Mouse (Mus musculus) embryonic facial prominence, embryonic 14.5 days (tissue): ENCODE measurements at regions not wholly inside any gene's neighbourhood (a gene's known extent, or its start where the extent isn't known, plus 50 kb on each side); places are given as distances from the start of the nearest gene placed in this dataset.

Experiments
- ATAC-seq: fragments of 200-750 bp; cut with Nextera tagmentation; 2 replicates; pipeline ENCODE4 v1.8.0; 2017; ENCODE audit warnings: low read depth, moderate number of reproducible peaks, moderate TSS enrichment
- DNase-seq: peaks from one replicate; pipeline ENCODE4 v3.0.0-alpha.2; 2015; ENCODE audit warnings: low spot score
- H3K27ac ChIP-seq: fragments of 300-500 bp; sonication (generic); replicated peaks from 2 replicates; pipeline ENCODE4 v1.5.1; 2014; ENCODE audit warnings: low read depth, mild to moderate bottlenecking, low read length, moderate library complexity
- H3K27me3 ChIP-seq: fragments of 300-500 bp; sonication (generic); replicated peaks from 2 replicates; pipeline ENCODE4 v1.6.1; 2014; ENCODE audit warnings: low read length; ENCODE audit not compliant: control insufficient read depth, insufficient read depth
- H3K36me3 ChIP-seq: fragments of 300-500 bp; sonication (generic); 2 replicates; pipeline ENCODE4 v1.6.1; 2014; ENCODE audit warnings: low read length, mixed read lengths; ENCODE audit not compliant: control insufficient read depth, insufficient read depth
- H3K4me1 ChIP-seq: fragments of 300-500 bp; sonication (generic); 2 replicates; pipeline ENCODE4 v1.6.1; 2014; ENCODE audit warnings: antibody characterized with exemption, low read length; ENCODE audit not compliant: control insufficient read depth, insufficient read depth
- H3K4me2 ChIP-seq: fragments of 300-500 bp; sonication (generic); 2 replicates; pipeline ENCODE4 v1.6.1; 2014; ENCODE audit warnings: low read depth, mild to moderate bottlenecking, low read length, moderate library complexity, mixed read lengths
- H3K4me3 ChIP-seq: fragments of 300-500 bp; sonication (generic); 2 replicates; pipeline ENCODE4 v1.5.1; 2014; ENCODE audit warnings: low read depth, mild to moderate bottlenecking, low read length
- H3K9ac ChIP-seq: fragments of 300-500 bp; sonication (generic); 2 replicates; pipeline ENCODE4 v1.6.1; 2014; ENCODE audit warnings: low read depth, mild to moderate bottlenecking, low read length, moderate library complexity, mixed read lengths
- H3K9me3 ChIP-seq: fragments of 300-500 bp; sonication (generic); 2 replicates; pipeline ENCODE4 v1.6.1; 2016; ENCODE audit warnings: low read length; ENCODE audit not compliant: control insufficient read depth
- WGBS: fragments of 180-500 bp; shearing (Covaris S2); extraction: QIAGEN DNeasy Blood & Tissue Kit; methylation state at CpG from one replicate; pipeline ENCODE4 v1.1.7; 2014; 5-methylcytosine and 5-hydroxymethylcytosine counted together

DNA sequence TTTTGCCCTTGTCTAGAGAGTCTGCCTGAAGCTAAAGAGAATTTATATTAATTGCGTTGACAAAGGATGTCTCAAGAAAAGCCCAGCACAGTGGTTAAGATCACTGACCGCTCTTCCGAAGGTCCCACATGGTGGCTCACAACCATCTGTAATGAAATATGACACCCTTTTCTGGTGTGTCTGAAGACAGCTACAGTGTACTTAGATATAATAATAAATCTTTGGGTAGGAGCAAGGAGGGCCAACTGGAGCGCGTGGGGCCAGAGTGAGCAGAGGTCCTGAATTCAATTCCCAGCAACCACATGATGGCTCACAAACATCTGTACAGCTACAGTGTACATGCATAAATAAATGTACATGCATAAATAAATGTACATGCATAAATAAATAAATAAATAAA is 176.1 kb downstream of the Rab11fip4 start:
- ATAC-seq (no peak), DNase-seq (no peak)
- Histone ChIP-seq H3K27me3 (no peaks in the 10 kb centered on the region), H3K27ac (no peak overlapping the region), H3K4me1 (peaks cover 3% of the 10 kb centered on the region; the same call in 1 of the 2 replicates), H3K4me2 (no peak overlapping the region), H3K9ac (no peak overlapping the region), H3K36me3 (no peaks in the 10 kb centered on the region), H3K4me3 (no peak overlapping the region), H3K9me3 (0 out of 2 replicates have a peak, but pooled peaks cover 5% of the 10 kb centered on the region)
- 84% methylated on average over 5 of the region's 5 CpGs for WGBS

DNA sequence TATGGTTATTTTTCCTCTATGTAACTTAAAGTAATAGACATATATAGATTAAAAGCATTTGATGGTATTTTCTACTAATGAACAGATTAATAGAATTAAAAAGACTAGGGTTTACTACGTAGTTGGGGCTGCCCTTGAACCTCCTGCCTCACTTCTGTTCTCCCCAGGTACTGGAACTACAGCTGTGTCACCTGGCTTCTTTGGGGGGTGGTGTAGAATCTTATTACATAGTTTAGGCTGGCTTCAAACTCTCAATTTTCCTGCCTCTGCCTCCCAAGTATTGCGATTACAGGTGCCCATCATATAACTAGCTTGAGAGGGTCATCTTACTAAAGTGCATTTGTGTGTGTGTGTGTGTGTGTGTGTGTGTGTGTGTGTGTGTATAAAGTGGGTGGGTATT is 175.0 kb downstream of the Rab11fip4 start:
- no peak overlapping the region for H3K9ac ChIP-seq
- H3K36me3 ChIP-seq, result no peaks in the 10 kb centered on the region
- no peak for DNase-seq
- WGBS, result 89% methylated on average over 2 of the region's 2 CpGs
- H3K4me1 ChIP-seq, result peaks cover 6% of the 10 kb centered on the region; the same call in 1 of the 2 replicates
- no peak overlapping the region for H3K27ac ChIP-seq
- no peaks in the 10 kb centered on the region for H3K27me3 ChIP-seq
- H3K9me3 ChIP-seq, result 0 out of 2 replicates have a peak, but pooled peaks cover 5% of the 10 kb centered on the region
- no peak for ATAC-seq
- H3K4me2 ChIP-seq, result no peak overlapping the region
- H3K4me3 ChIP-seq, result no peak overlapping the region

DNA sequence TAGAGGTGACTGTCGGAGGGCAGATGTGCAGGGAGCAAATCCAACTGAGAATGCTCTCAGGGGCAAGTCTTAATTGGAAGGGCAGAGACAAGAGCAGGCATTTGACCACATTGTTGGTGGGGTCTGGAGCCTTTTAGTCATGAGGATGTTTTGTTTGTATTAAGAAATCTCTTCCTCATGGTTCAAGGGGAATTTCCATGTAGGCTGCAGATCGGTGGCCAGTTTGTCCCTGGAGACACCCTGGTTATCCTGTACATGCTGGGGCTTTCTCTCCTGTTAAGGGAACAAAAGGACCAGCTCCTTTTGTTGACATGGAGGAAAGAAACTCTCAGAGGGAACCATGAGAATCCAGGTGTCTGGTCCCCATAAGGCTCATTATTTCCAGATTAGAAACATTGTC is 174.4 kb downstream of the Rab11fip4 start:
- Histone ChIP-seq H3K9ac (no peak overlapping the region), H3K4me2 (no peak overlapping the region), H3K4me3 (no peak overlapping the region), H3K9me3 (0 out of 2 replicates have a peak, but pooled peaks cover 5% of the 10 kb centered on the region), H3K36me3 (no peaks in the 10 kb centered on the region), H3K27ac (no peak overlapping the region), H3K4me1 (peaks cover 6% of the 10 kb centered on the region; the same call in 1 of the 2 replicates), H3K27me3 (no peaks in the 10 kb centered on the region)
- WGBS, result 22% methylated on average over 2 of the region's 2 CpGs
- no peak for ATAC-seq
- DNase-seq, result no peak

DNA sequence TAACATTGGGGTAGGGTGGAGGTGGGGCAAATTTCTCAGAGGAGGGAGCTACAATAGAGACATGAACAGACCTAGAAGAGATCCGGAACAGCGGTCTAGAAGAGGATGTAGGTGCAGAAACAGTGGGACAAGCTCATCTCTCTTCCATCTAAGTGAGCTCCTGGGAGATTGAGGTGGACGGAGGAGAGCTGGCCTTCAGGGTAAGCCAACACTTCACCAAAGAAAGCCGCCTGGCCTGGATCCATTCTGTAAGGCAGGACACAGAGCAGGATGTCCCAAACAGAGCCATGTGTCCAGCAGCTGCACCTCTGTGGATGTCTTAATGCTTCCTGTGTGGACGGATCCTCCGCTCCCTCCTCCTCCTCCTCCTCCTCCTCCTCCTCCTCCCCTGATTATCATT is 173.0 kb downstream of the Rab11fip4 start:
- H3K4me3 ChIP-seq, result no peak overlapping the region
- H3K4me1 ChIP-seq, result peaks cover 6% of the 10 kb centered on the region; the same call in 1 of the 2 replicates
- H3K4me2 ChIP-seq, result no peak overlapping the region
- no peaks in the 10 kb centered on the region for H3K9me3 ChIP-seq
- no peak overlapping the region for H3K9ac ChIP-seq
- no peaks in the 10 kb centered on the region for H3K27me3 ChIP-seq
- ATAC-seq, result no peak
- DNase-seq, result no peak
- H3K36me3 ChIP-seq, result no peaks in the 10 kb centered on the region
- H3K27ac ChIP-seq, result no peak overlapping the region
- WGBS, result 74% methylated on average over 6 of the region's 6 CpGs

DNA sequence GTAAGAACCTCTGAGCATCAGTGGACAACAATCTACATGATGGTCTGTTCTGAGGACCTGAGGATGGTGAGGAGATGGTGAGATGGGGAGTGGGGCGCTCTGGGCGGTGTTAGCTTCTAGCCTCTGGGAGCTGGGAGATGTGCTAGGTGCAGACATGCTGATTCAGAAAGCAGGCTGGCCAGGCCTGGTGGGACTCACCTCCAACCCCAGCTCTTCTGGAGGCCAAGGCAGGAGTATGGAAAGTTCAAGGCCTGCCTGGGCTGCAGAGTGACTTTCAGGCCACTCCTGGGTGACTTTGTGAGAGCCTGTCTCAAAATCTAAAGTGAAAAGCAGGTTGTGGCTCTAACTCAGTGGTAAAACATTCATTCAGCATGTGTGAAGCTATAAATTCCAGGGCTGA is 171.6 kb downstream of the Rab11fip4 start:
- H3K4me2 ChIP-seq, result no peak overlapping the region
- no peaks in the 10 kb centered on the region for H3K9me3 ChIP-seq
- H3K9ac ChIP-seq, result no peak overlapping the region
- 100% methylated on average over 2 of the region's 2 CpGs for WGBS
- no peaks in the 10 kb centered on the region for H3K27me3 ChIP-seq
- peaks cover 6% of the 10 kb centered on the region; the same call in 1 of the 2 replicates for H3K4me1 ChIP-seq
- H3K36me3 ChIP-seq, result no peaks in the 10 kb centered on the region
- no peak for ATAC-seq
- no peak overlapping the region for H3K27ac ChIP-seq
- DNase-seq, result no peak
- no peak overlapping the region for H3K4me3 ChIP-seq

DNA sequence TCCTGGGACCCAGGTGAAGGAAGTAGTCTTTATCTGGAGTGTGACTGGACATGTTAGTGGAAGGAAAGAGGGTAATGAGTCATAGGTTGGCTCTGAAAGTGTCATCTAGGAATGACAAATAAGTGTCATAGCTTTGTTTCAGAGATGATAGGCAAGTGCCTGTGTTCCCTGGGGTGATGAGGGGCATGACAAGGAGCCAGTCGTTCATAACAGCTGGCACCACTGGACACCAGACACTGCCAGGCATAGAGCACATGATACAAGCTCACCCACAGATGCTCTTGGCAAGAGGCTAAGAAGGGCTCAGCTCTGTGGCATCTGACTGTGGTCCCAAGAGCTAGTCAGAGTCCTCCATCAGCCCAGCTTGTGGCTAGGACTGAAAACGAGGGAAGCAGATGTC is 171.0 kb downstream of the Rab11fip4 start:
- H3K9ac ChIP-seq, result no peak overlapping the region
- H3K4me2 ChIP-seq, result no peak overlapping the region
- no peak overlapping the region for H3K4me3 ChIP-seq
- H3K4me1 ChIP-seq, result peaks cover 6% of the 10 kb centered on the region; the same call in 1 of the 2 replicates
- H3K27me3 ChIP-seq, result no peaks in the 10 kb centered on the region
- no peaks in the 10 kb centered on the region for H3K36me3 ChIP-seq
- DNase-seq, result no peak
- no peak for ATAC-seq
- no peaks in the 10 kb centered on the region for H3K9me3 ChIP-seq
- H3K27ac ChIP-seq, result no peak overlapping the region
- 50% methylated on average over 2 of the region's 2 CpGs for WGBS

DNA sequence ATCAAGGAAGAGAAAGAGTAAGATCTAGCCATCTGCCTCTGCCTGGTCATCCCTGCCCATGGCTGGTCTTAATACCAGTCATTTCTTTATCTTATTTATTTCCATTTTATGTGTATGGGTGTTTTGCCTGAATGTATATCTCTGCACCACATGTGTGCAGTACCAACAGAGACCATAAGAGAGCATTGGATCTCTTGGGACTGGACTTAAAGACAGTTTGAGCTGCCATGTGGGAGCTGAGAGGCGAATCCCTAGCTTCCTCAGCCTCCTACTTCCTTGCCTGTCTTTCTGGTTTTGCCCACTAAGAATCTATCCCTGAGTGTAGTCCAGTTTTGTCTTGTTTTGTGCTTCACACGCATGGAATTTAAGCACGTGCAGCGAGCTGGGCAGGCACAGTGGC is 169.5 kb downstream of the Rab11fip4 start:
- no peak for ATAC-seq
- Histone ChIP-seq H3K9ac (no peak overlapping the region), H3K27ac (no peak overlapping the region), H3K9me3 (no peaks in the 10 kb centered on the region), H3K4me3 (no peak overlapping the region), H3K4me2 (no peak overlapping the region), H3K4me1 (peaks cover 6% of the 10 kb centered on the region; the same call in 1 of the 2 replicates), H3K36me3 (no peaks in the 10 kb centered on the region), H3K27me3 (no peaks in the 10 kb centered on the region)
- 86% methylated on average over 4 of the region's 4 CpGs for WGBS
- no peak for DNase-seq

DNA sequence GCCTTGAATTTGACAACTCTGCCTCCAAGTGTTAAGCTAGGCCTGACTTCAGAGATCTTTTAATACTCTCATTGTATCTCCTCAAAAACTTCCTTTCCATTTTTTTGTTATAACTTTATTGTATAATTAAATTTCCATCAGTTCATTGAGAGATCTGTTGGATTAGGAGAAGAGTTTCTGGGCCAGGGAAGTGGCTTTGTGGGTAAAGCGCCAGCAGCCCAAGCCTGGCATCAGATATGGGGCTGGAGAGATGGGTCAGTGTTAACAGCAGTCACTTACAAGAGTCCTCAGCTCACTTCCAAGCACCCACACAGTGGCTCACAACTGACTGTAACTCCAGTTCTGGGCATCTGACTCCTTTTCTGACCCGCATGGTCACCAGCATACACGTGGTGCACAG is 167.3 kb downstream of the Rab11fip4 start:
- DNase-seq (no peak), ATAC-seq (no peak)
- Histone ChIP-seq H3K9me3 (no peaks in the 10 kb centered on the region), H3K4me2 (no peak overlapping the region), H3K36me3 (no peaks in the 10 kb centered on the region), H3K27ac (0 out of 2 replicates have a peak overlapping the region, but pooled peaks have one; percentile 31), H3K27me3 (no peaks in the 10 kb centered on the region; the same call in 1 of the 2 replicates), H3K9ac (no peak overlapping the region), H3K4me1 (peaks cover 6% of the 10 kb centered on the region; the same call in 1 of the 2 replicates), H3K4me3 (no peak overlapping the region)
- WGBS, result 87% methylated on average over 3 of the region's 3 CpGs

DNA sequence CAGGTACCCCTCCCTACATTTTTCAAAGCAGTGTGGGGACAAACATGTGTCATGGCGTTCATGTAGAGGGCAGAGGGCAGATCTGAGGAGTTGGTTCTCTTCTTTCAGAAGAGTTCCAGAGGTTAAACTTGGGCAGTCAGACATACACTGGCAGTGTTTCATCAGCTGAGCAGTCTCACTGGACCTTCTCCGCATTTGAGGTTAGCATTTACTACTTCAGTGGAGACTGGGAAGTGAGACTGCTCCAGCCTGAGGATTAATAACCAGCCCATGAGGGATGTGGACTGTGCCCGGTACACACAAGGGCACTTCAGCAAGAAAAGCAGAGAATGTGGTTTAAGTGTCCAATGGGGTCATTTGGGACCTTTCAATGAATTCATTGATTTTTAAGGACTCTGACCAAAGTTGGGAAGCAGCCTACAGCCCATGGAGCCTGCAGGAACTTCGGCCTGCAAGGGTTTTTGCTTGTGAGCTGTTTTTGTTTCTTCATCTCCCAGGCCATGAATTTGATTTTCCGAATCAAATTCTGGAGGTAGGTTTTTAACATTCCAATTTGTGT is 166.6 kb downstream of the Rab11fip4 start:
- H3K4me2 ChIP-seq, result no peak overlapping the region
- H3K36me3 ChIP-seq, result no peaks in the 10 kb centered on the region
- WGBS, result 74% methylated on average over 5 of the region's 5 CpGs

More for the DNA sequence above, 166.6 kb downstream of the Rab11fip4 start:
- Histone ChIP-seq H3K27ac (peak overlapping the region; percentile 31), H3K27me3 (no peaks in the 10 kb centered on the region; the same call in 1 of the 2 replicates), H3K9me3 (no peaks in the 10 kb centered on the region), H3K9ac (no peak overlapping the region), H3K4me3 (no peak overlapping the region), H3K4me1 (peaks cover 6% of the 10 kb centered on the region; the same call in 1 of the 2 replicates)
- DNase-seq, result no peak
- ATAC-seq, result no peak
